Mouse (Mus musculus): ENCODE data around the gene Irs1. TPM values are rescaled to one million over a fixed set of nuclear protein-coding genes. Genes with fewer than 3 reads are reported as not detected.

Irs1 gene
- total RNA-seq, 2 experiments from 2014 or later, result 14.8 to 16.7 TPM

DNA sequence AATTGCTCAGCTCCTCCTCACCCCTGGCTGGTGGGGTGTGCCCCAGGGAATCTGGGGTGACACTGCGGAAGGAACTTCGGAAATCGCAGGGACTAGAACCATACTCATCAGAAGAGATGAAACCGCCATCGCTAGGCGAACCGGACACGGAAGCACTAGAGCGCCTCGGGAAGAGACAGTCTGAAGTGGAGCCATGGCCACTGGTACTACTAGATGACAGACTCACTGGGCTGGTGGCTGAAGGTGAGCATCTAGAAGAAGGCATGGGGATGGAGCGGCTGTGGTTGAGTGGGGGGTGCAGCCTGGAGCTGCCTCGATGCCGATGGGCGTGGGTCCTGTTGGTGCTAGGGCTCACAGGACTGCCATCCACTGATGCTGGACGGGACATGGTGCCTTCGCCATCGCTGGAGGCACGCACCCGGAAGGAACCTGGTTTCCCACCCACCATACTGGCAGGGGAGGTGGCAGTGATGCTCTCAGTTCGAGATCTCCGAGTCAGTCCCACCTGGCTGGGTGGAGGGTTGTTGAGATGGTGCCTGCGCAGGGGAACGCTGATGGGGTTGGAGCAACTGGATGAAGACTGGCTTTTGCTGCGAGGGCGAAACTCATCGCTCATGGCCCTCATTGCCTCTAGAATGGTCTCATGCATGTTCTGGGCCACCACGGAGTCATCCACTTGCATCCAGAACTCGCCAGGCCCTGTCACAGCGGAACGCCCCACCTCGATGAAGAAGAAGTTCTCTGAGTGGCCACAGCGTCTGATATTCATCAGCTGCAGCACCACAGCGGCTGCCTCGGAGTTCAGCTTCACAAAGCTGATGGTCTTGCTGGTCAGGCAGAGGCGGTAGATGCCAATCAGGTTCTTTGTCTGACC is 1.9 kb downstream of the Irs1 start:
- peak in 1 of 2 experiments; percentile 7 for DNase-seq

DNA sequence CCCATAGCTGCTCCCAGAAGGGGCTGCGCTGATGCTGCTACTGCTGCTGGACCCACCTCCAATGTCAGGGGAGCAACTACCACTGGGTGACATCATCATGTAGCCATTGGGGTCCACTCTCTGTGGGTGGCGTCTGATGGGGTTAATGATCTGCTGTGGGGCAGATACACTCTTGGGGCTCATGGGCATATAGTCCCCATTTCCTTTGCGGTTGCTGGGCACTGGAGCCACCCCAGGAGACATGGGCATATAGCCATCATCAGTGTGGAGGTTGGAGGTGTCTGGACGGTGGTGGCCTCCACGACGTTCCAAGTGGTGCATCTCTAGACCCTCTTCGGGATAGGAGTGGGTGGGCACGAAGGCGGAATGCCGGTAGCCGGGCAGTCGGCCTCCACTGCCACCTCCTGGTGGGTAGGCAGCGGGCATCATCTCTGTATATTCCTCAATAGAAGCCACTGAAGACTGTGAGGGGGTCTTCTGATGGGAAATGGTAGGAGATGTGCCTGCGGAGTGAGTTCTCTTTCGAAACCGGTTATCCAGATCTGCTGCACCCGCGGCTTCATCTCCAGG is 2.7 kb downstream of the Irs1 start:
- no peak for DNase-seq

DNA sequence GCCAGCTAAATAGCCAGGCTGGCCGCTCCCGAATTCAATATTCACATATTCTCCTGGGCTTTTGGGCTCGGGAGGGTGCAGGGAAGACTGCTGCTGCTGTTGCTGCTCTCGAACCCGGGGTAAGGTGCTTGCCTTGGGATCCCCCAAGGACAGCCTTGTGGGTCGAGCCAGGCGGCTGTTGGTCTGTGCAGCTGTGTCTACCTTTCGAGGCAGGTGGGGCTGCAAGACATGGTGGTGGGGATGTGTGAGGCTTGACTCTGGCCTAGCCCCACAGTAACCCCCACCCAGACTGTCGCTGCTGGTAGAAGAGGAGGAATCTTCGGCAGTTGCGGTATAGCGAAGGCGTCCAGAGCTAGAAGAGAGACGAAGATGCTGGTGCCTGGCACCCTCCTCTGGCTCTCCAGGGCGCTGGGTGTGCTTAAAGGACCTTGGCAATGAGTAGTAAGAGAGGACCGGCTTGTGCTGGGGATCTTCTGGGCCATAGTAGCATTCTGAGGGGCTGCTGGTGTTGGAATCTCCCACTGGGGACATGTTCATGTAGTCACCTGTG is 3.4 kb downstream of the Irs1 start:
- DNase-seq, result no peak

DNA sequence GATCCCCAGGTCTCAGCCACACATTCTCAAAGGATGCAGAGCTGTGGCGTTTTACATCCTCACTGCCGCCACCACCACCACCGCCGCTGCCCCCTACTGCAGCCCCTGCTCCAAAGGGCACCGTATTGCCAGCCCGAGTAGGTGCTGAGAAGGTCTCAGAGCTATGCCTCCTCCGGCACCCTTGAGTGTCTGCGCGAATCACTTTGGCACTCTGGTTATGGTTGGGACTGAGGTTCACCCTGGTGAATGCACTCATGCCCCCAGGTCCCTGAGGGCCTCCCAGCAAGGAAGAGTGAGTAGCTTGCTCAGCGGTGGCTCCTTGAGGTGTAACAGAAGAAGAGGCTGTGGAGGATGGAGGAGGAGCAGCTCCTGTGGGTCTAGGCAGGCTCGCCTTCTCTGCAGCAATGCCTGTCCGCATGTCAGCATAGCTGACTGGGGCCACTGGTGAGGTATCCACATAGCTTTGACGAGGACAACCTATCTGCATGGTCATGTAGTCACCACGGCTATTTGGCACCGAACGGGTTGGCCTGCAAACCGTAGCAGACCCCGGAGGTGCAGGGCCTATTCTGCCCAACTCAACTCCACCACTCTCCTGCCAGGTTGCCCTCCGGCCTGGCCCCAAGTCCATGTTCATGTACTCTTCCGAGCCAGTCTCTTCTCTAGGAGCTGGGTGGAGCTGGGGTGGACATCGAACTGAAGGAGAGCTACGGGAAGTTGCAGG is 4.0 kb downstream of the Irs1 start:
- peak; percentile 8 to 21 for DNase-seq

DNA sequence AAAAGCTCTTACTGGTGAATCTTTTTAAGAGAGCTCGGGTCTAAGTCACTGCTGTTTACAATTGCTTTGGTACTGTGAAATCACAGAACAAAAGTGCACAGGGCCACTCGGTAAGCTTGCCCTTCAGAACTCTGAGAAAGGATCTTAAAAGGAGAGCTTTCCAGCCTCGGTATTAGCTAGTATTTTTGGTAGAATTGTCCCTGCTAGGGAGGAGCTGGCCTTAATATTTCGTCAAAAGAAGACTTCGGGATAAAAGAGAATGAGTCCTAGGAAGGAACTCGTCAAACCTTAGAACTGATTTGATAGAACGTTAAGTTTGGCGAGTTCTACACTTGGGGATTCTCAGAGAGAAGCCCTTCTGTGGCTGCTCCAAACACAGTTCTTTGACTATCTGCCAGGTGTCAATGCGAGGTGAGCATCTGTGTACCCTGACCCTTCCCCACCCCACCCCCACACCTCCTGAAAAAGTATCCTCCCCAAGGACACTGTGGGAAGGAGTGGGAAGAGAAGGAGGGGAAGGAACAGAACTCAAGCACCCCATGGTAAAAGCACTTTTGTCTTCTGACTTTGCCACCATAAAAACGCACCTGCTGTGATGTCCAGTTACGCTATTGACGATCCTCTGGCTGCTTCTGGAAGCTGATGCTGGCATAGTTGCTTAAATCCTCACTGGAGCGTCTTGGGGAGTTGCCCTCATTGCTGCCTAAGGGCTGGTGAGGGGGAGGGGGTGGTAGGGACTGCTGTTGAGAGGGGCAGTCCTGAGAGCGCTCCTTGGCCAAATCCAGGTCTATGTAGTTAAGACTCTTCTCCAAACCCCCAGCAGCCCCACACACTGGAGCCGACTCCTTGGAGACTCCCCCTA is 4.8 kb downstream of the Irs1 start:
- DNase-seq, result peak in 1 of 2 experiments; percentile 26

DNA sequence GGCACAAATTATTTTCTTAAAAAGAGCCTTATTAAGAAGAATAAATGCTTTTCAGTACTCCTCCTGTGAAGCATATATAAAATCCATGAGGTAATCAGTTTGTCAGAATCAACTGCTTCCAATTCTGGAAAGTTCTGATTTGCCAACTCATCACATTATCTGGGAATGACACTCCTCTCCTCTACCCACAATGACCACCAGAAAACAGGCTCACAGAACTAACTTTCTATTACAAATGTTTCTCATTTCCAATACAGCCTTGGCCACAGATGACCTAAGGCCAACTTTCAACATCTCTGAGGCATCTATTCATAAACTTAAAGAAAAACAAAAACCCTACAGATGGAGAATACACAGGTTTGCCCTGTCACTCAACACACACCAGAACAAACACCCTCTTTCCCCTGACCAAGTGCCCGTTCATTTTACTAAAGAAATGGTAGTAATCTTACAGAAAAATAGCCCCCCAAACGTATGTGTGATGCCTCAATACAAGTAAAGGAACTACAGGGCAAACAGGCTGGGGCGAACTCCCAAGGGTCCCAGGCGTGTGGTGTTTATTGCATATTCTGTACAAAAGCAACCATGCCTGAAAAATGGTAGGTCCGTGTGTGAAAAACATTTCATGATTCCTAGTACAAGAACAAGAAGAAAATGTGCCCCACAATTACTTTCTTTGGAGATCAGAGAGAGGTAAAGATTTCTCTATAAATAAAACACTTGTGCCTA is 5.6 kb downstream of the Irs1 start:
- DNase-seq, result no peak

DNA sequence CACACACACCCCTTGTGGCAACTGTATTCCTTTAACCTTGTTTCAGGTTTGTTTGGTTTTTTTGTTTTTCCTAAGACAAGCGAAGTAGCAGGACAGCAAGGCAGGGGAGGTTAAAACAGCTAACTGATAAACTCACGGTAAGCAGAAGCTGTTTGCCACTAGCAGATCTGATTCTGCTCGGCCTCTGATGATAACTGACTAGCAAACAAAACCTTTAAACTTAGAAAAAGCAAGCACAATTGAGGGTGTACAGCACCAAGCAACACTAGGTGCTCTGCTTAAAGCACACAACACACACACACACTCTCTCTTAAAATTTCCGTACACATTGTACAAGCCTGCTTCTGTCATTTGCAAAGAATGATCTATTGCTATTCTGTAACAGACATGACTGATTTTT is 6.8 kb downstream of the Irs1 start:
- DNase-seq, result no peak

DNA sequence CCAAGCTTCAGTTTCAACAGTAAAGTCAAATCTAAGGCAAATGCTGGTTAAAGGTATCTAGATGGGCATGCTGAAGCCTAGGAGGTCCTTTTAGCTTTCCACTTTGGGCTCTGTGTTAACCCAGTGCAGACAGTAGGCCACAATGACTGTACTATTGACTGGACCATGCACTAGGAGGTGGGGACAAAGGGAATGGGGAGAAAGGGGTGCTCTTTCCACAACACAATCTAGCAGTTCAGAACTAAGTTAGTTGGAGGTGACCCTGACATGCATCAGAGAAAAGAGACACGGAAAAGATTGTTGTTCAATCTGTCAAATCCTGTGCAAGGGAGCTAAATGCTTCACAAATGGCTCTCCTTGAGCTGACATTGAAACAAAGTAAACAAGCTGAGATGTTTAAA is 7.3 kb downstream of the Irs1 start:
- peak in 1 of 2 experiments; percentile 18 for DNase-seq

DNA sequence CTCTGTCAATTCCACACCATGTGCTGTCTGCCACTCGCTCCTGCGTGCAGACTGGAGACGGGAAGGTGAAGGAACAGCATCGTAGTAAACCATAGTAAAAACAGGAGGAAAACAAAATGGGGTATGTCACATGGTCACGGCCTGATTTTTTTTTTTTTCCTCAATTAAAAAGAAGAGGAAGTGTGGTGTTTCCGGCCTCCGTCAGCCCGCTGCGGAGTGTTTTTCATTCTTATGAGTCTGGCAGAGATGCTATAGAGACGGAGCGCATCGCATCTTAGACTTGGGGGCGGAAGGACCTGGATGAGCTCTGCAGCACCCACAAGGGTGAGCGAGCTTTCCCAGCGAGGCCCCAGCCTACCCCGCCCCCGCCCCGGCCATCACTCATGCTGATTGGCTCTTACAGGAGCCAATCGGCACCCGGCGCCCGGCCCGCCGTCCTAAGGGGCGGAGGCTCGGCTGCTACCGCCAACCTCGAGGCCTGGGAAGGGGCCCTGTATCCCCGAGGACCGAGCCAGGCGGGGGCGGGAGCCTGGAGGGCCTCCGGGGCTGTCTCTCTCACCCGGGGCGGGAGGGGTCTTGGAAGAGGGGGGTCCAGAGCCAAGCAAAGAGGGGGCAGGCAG is 8.1 kb downstream of the Irs1 start:
- DNase-seq, result peak; percentile 91 to 94

DNA sequence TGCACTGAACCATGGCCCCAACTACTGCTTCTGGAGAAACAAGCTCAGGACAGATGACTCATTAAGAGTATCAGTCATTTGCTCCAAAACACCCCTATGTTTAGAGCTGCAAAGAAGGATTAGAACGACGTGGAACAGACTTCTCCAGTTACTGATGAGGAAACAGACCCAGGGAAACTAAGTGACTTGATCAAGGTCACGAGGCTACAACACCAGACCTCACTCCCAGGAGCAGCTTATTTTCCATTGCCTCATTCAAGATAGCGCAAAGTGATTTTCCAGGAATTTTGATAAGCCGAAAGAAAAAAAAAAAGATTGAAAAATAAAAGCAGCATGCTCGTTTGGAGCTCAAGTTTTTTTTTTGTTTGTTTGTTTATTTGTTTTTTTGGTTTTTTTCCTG is 9.4 kb downstream of the Irs1 start:
- DNase-seq, result no peak

DNA sequence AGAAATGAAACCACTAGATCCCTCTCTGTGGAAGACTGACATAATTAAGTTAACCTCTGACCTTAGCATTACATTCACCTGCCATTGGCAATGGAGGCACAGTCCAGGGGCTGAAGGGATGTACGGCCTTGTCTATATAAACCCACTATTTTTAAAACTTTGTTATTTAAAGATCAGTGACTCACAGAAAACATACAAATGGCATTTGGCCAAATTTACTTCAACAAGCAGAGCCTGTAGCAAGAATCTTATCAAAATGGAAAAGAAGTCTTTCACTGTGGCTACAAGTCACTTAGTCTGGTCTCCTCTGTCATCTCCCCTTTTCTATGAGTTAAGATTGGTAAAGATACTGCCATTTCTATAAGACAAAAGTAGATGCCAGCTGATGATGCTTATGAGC is 11.4 kb downstream of the Irs1 start:
- DNase-seq, result no peak

DNA sequence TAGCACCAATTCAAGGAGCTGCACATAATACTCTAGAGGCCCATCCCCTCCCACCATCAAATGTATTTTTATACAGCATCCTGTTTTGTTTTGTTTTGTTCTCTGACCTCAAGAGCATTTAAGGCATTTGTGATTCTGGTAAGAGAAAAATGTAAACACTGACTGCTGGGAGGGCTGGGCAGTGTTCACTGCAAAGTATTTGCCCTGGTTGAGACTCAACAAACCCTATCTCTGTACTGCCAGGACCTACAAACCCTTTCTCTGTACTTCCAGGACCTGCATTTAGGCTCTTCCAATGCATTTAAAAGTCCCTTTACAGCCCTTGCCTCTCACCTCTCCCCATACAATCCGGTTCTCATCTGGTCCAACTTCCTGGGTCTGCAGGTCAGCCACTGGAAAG is 16.9 kb downstream of the Irs1 start:
- no peak for DNase-seq

DNA sequence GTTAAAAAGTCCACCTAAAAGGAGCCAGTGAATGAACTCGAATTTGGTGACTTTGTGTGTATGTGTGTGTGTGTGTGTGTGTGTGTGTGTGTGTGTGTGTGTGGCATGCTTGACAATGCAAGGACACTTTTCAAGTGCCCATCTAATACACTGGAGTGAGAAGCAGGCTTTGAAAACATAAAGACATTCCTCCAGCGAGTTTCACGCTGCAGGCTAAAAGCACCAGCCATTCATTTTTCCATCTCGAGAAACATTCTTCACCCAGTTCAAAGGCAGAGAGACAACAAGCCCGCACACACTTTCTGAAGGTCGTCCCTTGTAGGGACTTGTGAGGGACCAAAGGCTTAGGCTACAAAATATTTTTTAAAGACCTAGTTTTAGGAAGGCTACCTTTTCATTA is 17.7 kb downstream of the Irs1 start:
- no peak for DNase-seq

DNA sequence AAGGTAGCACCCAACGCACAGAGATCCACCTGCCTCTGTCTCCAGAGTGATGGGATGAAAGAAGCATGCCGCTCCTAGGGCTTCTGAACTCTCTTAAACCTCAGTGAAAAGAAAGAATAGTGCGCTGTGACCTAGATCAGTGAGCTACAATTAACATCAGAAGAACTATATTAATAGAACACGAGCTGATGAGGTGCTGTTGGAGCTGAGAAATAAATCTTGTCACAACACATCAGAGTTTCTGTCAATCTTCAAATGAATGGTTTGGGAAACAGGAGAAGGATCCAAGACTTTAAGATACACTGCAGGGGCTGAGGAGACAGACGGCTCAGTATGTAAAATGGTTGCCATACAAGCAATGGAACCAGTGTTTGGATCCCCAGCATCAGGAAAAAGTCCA is 19.0 kb downstream of the Irs1 start:
- no peak for DNase-seq

DNA sequence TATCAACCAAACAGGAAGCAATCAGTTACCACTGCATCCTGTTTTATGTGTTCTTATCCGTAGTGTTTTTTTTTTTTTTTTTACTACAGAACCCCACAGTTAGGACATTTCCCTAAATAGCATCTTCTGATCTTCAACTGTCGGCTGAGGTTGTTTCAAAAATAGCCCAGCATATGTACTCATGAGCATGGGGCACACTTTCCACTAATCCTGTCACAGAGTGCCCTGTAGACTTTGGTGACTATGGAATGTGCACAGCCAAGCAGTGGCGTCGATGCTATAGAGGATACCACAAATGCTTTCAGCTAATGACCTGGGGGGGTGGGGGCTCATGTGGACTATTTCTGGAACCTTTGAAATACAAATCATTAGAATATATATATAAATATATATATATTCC is 23.7 kb downstream of the Irs1 start:
- no peak for DNase-seq

DNA sequence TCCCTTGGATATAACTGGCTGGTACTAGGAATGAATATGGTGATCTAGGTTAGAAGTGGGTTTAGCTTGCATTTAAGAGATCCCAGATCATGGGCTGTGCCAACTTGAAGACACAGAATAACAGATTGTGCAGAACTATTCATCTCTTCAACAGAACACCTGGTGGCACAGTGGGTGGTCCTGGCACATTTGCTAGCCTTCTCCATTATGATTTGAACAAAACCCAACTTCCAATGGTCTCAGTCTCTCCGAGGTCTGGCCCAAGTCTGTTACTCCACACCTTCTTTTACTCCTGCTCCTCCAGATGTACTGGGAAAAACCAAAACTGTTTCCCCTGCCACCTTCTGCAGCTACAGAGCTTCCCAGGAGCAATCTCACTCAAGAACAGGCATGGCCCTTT is 28.9 kb downstream of the Irs1 start:
- no peak for DNase-seq

DNA sequence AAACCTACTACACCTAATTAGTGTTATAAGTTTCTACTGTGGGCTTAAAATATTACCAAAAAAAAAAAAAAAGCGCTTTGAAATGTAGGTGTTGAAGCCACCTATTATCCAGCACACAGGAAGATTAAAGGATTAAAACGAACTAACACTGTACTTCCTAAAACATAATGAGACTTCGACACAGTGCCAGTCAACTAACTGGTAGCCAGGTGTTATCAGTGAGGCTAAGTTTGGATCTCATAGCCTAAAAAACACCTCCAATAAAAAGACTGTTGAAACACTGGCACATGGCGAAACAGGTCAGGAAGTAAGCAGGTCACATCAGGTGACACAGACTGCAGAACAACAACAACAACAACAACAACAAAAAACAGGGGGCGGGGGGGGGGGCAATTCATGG is 29.6 kb downstream of the Irs1 start:
- DNase-seq, result no peak

DNA sequence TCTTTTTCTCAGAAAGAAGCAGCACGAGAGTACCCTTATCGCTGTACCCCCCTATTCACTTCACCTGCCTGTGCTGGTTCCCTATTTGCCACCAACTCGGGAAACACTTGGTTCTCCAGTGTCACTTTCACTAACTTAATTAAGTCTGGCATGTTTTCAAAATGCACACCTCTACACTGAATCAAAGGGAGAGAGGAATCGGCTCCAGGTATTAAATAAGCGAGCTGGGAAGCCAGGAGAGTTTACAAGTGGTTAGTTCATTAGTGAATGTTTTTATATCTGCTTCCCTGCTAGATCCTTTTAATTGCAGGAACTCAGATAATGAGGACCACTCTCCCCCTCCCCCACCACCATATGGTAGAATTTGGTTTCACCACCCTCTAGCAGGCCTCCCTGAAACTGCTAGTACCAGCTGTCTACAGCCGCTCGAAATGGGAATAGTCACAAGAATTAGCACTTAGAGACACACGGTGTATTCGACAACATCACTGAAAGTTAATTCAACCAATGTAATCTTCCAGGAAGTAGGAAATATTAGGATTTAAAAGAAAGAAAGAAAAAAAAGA is 30.1 kb downstream of the Irs1 start:
- DNase-seq, result no peak

DNA sequence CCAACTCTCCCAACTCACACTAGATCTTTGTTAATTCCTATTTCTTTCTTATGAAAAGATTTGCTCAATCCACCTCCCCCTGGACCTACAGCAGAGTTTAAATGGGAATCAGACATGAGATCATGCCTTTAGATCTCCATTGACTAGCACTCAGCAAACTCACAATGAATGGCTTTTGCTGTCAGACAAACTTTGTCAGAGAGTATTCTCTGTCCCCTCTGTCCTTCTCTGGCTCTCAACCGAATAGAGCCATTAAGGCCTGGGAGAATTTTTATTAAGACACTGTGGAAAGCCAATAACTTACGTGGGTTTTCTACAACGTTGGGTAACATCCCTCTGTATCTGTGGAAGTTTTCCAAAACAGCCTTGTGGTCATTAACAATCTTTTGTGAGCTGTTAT is 31.2 kb downstream of the Irs1 start:
- DNase-seq, result no peak

DNA sequence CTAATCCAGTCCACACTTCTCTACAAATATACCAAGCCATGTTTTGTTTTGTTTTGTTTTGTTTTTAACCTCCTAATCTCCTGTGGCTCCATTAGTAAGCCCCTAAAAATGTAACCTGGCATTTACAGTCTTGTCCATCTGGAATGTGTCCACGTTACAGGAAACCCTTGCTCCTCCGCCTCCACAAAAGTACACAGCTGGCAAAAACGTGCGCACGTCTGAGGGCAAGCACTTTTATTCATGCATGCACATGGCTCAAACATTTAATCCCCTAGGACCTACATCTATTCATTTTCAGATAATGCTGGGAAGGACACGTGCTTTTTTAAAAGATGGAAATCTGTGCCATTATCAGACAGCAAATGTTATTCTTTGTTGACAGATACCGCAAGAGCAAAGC is 32.9 kb downstream of the Irs1 start:
- no peak for DNase-seq
